ENCODE assay signal across 8 mouse cellular contexts in the genomic region with DNA sequence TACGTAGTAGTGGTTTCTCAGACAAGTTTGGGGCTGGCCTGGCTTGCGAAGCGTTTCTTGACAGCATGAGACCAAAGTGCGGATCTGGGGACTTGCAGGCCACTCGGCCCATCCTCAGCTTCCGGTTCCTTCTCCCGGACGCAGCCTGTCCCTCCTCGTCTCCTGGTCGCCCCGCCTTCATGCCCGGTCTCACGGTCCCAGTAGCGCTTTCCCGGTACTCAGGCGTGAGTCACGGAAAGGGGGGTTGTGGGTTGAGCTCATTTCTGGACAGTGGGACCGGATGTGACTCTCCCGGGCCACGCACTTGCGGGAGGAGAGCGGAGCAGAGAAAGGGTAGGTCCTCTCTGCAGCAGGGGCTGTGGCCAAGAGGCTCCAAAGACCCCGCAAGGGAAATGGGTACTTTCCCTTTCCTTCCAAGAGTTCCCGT. TPM values are rescaled to one million over a fixed set of nuclear protein-coding genes. Genes with fewer than 3 reads are reported as not detected.
A peak's percentile ranks its signal among the peaks of the same experiment; 100 is the strongest.
DNase-seq lines count a peak whose midpoint lies in the region; ATAC-seq lines count a peak whose summit lies in the region.

A gene (plus strand): TSS at position 46 of the 427 bp plus-strand sequence.

- H3K9me3 ChIP-seq in forebrain, embryonic 10.5 days, result no peaks in the 10 kb centered on the region
- no peaks in the 10 kb centered on the region for H3K9me3 ChIP-seq in heart, embryonic 16.5 days (replicated peaks; ENCODE audit: control insufficient read depth, low read length)
- H3K9me3 ChIP-seq in liver, embryonic 15.5 days (replicated peaks), result no peaks in the 10 kb centered on the region
- H3K9me3 ChIP-seq in stomach, embryonic 16.5 days (replicated peaks; ENCODE audit: control insufficient read depth, low read length), result no peaks in the 10 kb centered on the region

- ATAC-seq in CD4-positive, CD25-positive, alpha-beta regulatory T cell, adult 4 months, result peak; percentile 41
- ATAC-seq in heart, embryonic 16.5 days (replicated peaks; ENCODE audit: extremely low read depth, insufficient read depth, low FRiP score), result peak; percentile 24; the same call in 1 of the 2 replicates
- peak; percentile 17; the same call in 1 of the 2 replicates for ATAC-seq in liver, embryonic 15.5 days (ENCODE audit: insufficient read depth)
- peak; percentile 55; the same call in 1 of the 2 replicates for ATAC-seq in stomach, embryonic 16.5 days (ENCODE audit: insufficient read depth, low FRiP score)

- H3K9ac ChIP-seq in heart, embryonic 16.5 days (ENCODE audit: low read length), result peak within 1 kb of the TSS; percentile 69
- H3K9ac ChIP-seq in liver, embryonic 15.5 days, result peak within 1 kb of the TSS; percentile 66
- peak within 1 kb of the TSS; percentile 79 for H3K9ac ChIP-seq in stomach, embryonic 16.5 days (ENCODE audit: low read length)

- DNase-seq in forebrain, embryonic 10.5 days (ENCODE audit: extremely low spot score, low spot score), result peak; percentile 79
- peak; percentile 86 to 95 for DNase-seq in kidney, postnatal 25 days
- peak; percentile 84 for DNase-seq in neural tube, embryonic 10.5 days (ENCODE audit: extremely low spot score, low spot score)

- peak within 1 kb of the TSS; percentile 58 for H3K4me2 ChIP-seq in heart, embryonic 16.5 days (ENCODE audit: low read depth, low read length)
- peak within 1 kb of the TSS; percentile 85 for H3K4me2 ChIP-seq in liver, embryonic 15.5 days
- peak within 1 kb of the TSS; percentile 49 for H3K4me2 ChIP-seq in stomach, embryonic 16.5 days (ENCODE audit: low read depth, low read length)

- H3K4me3 ChIP-seq in brown adipose tissue, adult 24 weeks (ENCODE audit: insufficient read depth, low read depth, low read length), result peak within 1 kb of the TSS; percentile 70
- peak within 1 kb of the TSS; percentile 65 for H3K4me3 ChIP-seq in forebrain, embryonic 10.5 days
- peak within 1 kb of the TSS; percentile 48 for H3K4me3 ChIP-seq in heart, embryonic 16.5 days (ENCODE audit: low read length)
- H3K4me3 ChIP-seq in liver, embryonic 15.5 days (replicated peaks), result peak within 1 kb of the TSS; percentile 64
- H3K4me3 ChIP-seq in stomach, embryonic 16.5 days (replicated peaks; ENCODE audit: low read length), result peak within 1 kb of the TSS; percentile 55

- 1% methylated on average over 24 of the region's 24 CpGs for WGBS in forebrain, embryonic 10.5 days
- 1% methylated on average over 24 of the region's 24 CpGs for WGBS in heart, embryonic 16.5 days
- 2% methylated on average over 24 of the region's 24 CpGs for WGBS in liver, embryonic 15.5 days (ENCODE audit: insufficient replicate concordance)
- WGBS in stomach, embryonic 16.5 days, result 1% methylated on average over 24 of the region's 24 CpGs

- no peaks in the 10 kb centered on the region for H3K36me3 ChIP-seq in forebrain, embryonic 10.5 days (replicated peaks)
- H3K36me3 ChIP-seq in heart, embryonic 16.5 days (ENCODE audit: control insufficient read depth, insufficient read depth), result no peaks in the 10 kb centered on the region
- H3K36me3 ChIP-seq in liver, embryonic 15.5 days (replicated peaks), result no peaks in the 10 kb centered on the region
- H3K36me3 ChIP-seq in stomach, embryonic 16.5 days (ENCODE audit: control insufficient read depth, insufficient read depth, low read length), result no peaks in the 10 kb centered on the region

- no peaks in the 10 kb centered on the region; the same call in 1 of the 2 replicates for H3K4me1 ChIP-seq in brown adipose tissue, adult 24 weeks (ENCODE audit: control insufficient read depth, insufficient read depth, insufficient read length, low read length)
- peaks cover 30% of the 10 kb centered on the region for H3K4me1 ChIP-seq in forebrain, embryonic 10.5 days
- H3K4me1 ChIP-seq in heart, embryonic 16.5 days (ENCODE audit: control insufficient read depth, insufficient read depth, low read length), result peaks cover 11% of the 10 kb centered on the region
- H3K4me1 ChIP-seq in liver, embryonic 15.5 days (replicated peaks), result peaks cover 77% of the 10 kb centered on the region
- H3K4me1 ChIP-seq in stomach, embryonic 16.5 days (ENCODE audit: control insufficient read depth, insufficient read depth, low read length), result 0 out of 2 replicates have a peak, but pooled peaks cover 5% of the 10 kb centered on the region

- peak within 1 kb of the TSS; percentile 92 for H3K27ac ChIP-seq in brown adipose tissue, adult 24 weeks (replicated peaks; ENCODE audit: low read depth, low read length)
- peak within 1 kb of the TSS; percentile 90 for H3K27ac ChIP-seq in forebrain, embryonic 10.5 days
- peak within 1 kb of the TSS; percentile 61 for H3K27ac ChIP-seq in heart, embryonic 16.5 days (ENCODE audit: low read length)
- H3K27ac ChIP-seq in liver, embryonic 15.5 days (replicated peaks), result peak within 1 kb of the TSS; percentile 73
- peak within 1 kb of the TSS; percentile 87 for H3K27ac ChIP-seq in stomach, embryonic 16.5 days (ENCODE audit: low read length)

- H3K27me3 ChIP-seq in forebrain, embryonic 10.5 days (ENCODE audit: poor library complexity, severe bottlenecking), result 0 out of 2 replicates have a peak, but pooled peaks cover 7% of the 10 kb centered on the region
- H3K27me3 ChIP-seq in heart, embryonic 16.5 days (ENCODE audit: control insufficient read depth, insufficient read depth, low read length), result no peaks in the 10 kb centered on the region
- H3K27me3 ChIP-seq in liver, embryonic 15.5 days, result no peaks in the 10 kb centered on the region
- no peaks in the 10 kb centered on the region for H3K27me3 ChIP-seq in stomach, embryonic 16.5 days (ENCODE audit: control insufficient read depth, insufficient read depth, low read length)

RNA-seq across cellular contexts. Expression of the gene that starts here (rescaled TPM):
- 1 to 10 TPM; 4.8 to 5.5 TPM for polyA plus RNA-seq in CD4-positive, CD25-positive, alpha-beta regulatory T cell, adult 4 months (2017; shearing (Covaris generic))
- 2.6 and 11.0 TPM in 2 replicates for polyA plus RNA-seq in brown adipose tissue, adult 24 weeks (2012; ENCODE audit: insufficient read depth, insufficient read length, missing spikeins)
- 2.2 and 2.8 TPM in 2 replicates for polyA plus RNA-seq in forebrain, embryonic 10.5 days (2016; fragmentation: Nextera tagmentation; extraction: Ambion mirVana)
- 2.9 and 3.5 TPM in 2 replicates for polyA plus RNA-seq in heart, embryonic 16.5 days (2015; fragmentation: Nextera tagmentation; extraction: Ambion mirVana)
- 1.7 and 2.6 TPM in 2 replicates for polyA plus RNA-seq in liver, embryonic 15.5 days (2015; fragmentation: Nextera tagmentation; extraction: Ambion mirVana)
- 2.1 and 3.1 TPM in 2 replicates for polyA plus RNA-seq in stomach, embryonic 16.5 days (2015; fragmentation: Nextera tagmentation; extraction: Ambion mirVana)

Comparison
In these comparisons a context has a peak if more than half of its experiments do, and no peak if none do; other contexts are left out.
1. Peak in every context shown above with its lines: DNase-seq, ATAC-seq, H3K4me3 ChIP-seq and H3K27ac ChIP-seq.